Mouse (Mus musculus) ES-E14 (cell line): ENCODE measurements around the gene Clstn2.

Experiments
- CHD2 ChIP-seq: IDR thresholded peaks from 2 replicates; pipeline ENCODE4 v1.6.1; 2014; ENCODE audit warnings: mild to moderate bottlenecking, low read depth, low read length, inconsistent platforms
- HCFC1 ChIP-seq: IDR thresholded peaks from 2 replicates; pipeline ENCODE4 v1.6.1; 2012; ENCODE audit warnings: low read length, inconsistent platforms, borderline replicate concordance; ENCODE audit not compliant: insufficient read depth
- MAFK ChIP-seq: IDR thresholded peaks from 2 replicates; pipeline ENCODE4 v1.6.1; 2014; ENCODE audit warnings: mild to moderate bottlenecking, low read depth, low read length, inconsistent platforms; ENCODE audit not compliant: insufficient read depth
- ZC3H11A ChIP-seq: IDR thresholded peaks from 2 replicates; pipeline ENCODE4 v1.6.1; 2012; ENCODE audit warnings: low read depth, mild to moderate bottlenecking, inconsistent platforms, low read length, borderline replicate concordance
- ZNF384 ChIP-seq: IDR thresholded peaks from 2 replicates; pipeline ENCODE4 v1.6.1; 2012; ENCODE audit warnings: low read depth, low read length, inconsistent platforms

DNA sequence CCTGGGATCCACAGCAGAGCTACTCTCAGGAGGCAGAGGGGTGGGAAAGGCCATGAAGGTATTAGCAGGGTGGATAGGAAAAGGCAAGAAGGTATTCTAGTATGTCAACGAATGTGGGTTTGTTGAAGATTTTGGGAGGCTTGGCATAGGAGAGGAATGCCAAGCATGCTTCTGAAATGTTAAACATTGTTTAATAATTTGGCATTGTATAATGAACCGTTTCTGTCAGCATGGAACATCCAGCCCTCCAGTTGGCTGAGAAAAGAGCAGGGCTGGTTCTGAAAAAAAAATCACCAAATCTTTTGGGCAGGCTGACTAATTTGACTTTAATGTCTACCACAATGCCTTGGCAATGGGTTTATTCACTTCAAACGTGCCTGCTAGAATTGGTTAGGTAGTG, 355.9 kb downstream of the Clstn2 start:
- TF ChIP-seq ZC3H11A (no peak), CHD2 (no peak), MAFK (no peak), HCFC1 (no peak), ZNF384 (no peak)
